Mouse (Mus musculus): ENCODE results near the gene Tor1aip2. TPM values are rescaled to one million over a fixed set of nuclear protein-coding genes. Genes with fewer than 3 reads are reported as not detected.

Gene Tor1aip2
- polyA plus RNA-seq, 2 experiments, result 94.4 to 121 TPM

DNA sequence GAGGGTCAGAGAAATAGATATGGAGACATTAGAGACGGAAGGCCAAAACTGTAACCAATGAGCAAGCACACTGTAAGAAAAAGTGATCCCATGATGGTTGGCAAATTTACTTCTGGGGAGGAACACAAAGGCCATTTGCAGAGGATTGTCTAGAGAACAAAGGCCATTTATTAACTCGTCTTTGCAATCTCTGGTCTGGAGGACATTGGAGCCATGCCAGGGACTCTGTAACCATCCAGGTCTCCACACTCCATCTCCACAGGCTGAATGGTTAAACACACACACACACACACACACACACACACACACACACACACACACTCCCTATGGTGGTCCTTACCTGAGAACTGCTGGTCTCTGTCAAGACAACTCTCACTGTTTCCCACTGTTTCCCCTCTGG lies 70.2 kb downstream of the Tor1aip2 start:
- Histone ChIP-seq H3K9ac (ENCODE audit: low read depth, low read length, severe bottlenecking) (no peak overlapping the region), H3K4me2 (replicated peaks; ENCODE audit: low read depth, low read length, severe bottlenecking) (no peak overlapping the region), H3K36me3 (ENCODE audit: control insufficient read depth, insufficient read depth, low read length) (no peaks in the 10 kb centered on the region), H3K27me3 (ENCODE audit: control insufficient read depth, insufficient read depth, low read length) (no peaks in the 10 kb centered on the region), H3K4me3 (replicated peaks; ENCODE audit: low read length) (no peak overlapping the region), H3K9me3 (ENCODE audit: control insufficient read depth, low read length) (no peaks in the 10 kb centered on the region), H3K27ac (replicated peaks; ENCODE audit: low read depth, low read length) (no peak overlapping the region), H3K4me1 (ENCODE audit: control insufficient read depth, insufficient read depth, low read length) (0 out of 2 replicates have a peak, but pooled peaks cover 2% of the 10 kb centered on the region)
- 87% methylated on average over 2 of the region's 2 CpGs for WGBS
- ATAC-seq (ENCODE audit: low FRiP score, low read depth) (no peak), DNase-seq (ENCODE audit: low spot score) (no peak)
- TF ChIP-seq POLR2A (IDR thresholded peaks at IDR 0.05; ENCODE audit: borderline replicate concordance, extremely low read depth, insufficient read depth, insufficient read length), result no peak

DNA sequence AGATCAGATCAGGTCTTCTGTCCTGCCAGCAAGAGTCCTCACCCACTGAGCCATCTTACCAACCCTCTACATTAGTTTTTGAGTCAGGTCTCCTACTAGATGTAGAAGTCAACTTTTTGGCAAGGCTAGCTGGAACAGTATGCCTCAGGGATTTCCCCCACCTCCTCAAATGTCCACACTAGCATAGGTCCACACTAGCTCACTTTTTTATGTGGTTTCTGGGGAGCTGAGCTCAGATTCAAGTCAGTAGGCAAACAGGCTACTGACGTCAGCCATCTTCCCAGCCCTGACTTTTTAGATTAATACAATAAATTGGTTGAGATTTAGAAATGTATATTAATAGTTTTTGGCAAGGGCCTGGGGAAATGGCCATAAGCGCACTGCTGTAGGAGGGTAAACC lies 72.2 kb downstream of the Tor1aip2 start:
- no peak for ATAC-seq (ENCODE audit: low FRiP score, low read depth)
- TF ChIP-seq POLR2A (IDR thresholded peaks at IDR 0.05; ENCODE audit: borderline replicate concordance, extremely low read depth, insufficient read depth, insufficient read length), result no peak
- 80% methylated on average over 2 of the region's 2 CpGs for WGBS
- H3K27me3 ChIP-seq (ENCODE audit: control insufficient read depth, insufficient read depth, low read length), result no peaks in the 10 kb centered on the region
- no peak for DNase-seq (ENCODE audit: low spot score)
- H3K4me2 ChIP-seq (replicated peaks; ENCODE audit: low read depth, low read length, severe bottlenecking), result no peak overlapping the region
- no peak overlapping the region for H3K27ac ChIP-seq (replicated peaks; ENCODE audit: low read depth, low read length)
- no peak overlapping the region for H3K9ac ChIP-seq (ENCODE audit: low read depth, low read length, severe bottlenecking)
- no peaks in the 10 kb centered on the region for H3K9me3 ChIP-seq (ENCODE audit: control insufficient read depth, low read length)
- peaks cover 2% of the 10 kb centered on the region; the same call in 1 of the 2 replicates for H3K4me1 ChIP-seq (ENCODE audit: control insufficient read depth, insufficient read depth, low read length)
- H3K36me3 ChIP-seq (ENCODE audit: control insufficient read depth, insufficient read depth, low read length), result no peaks in the 10 kb centered on the region
- no peak overlapping the region for H3K4me3 ChIP-seq (replicated peaks; ENCODE audit: low read length)

DNA sequence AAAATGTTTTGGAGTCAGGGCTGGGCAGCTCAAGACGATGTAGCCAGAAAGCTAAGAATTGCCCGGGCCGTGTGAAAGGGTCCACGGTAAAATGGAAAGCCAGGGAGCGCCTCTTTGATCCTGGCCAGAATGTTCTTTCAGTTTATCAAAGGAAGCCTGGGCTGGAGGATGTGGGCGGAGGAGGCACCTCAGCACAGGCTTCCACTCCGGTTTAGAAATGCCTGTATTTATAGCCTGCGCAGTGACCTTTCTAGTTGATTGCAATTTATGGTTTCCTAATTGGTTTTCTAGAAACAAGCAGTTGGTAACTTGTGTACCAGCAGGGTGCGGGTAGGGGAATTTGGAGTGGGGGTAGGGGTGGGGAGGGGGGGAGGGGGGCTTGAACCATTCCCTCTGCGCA lies 73.2 kb downstream of the Tor1aip2 start:
- no peak for DNase-seq (ENCODE audit: low spot score)
- Histone ChIP-seq H3K4me3 (replicated peaks; ENCODE audit: low read length) (no peak overlapping the region), H3K4me2 (replicated peaks; ENCODE audit: low read depth, low read length, severe bottlenecking) (no peak overlapping the region), H3K4me1 (ENCODE audit: control insufficient read depth, insufficient read depth, low read length) (peaks cover 2% of the 10 kb centered on the region; the same call in 1 of the 2 replicates), H3K9ac (ENCODE audit: low read depth, low read length, severe bottlenecking) (no peak overlapping the region), H3K27ac (replicated peaks; ENCODE audit: low read depth, low read length) (no peak overlapping the region), H3K9me3 (ENCODE audit: control insufficient read depth, low read length) (no peaks in the 10 kb centered on the region), H3K27me3 (ENCODE audit: control insufficient read depth, insufficient read depth, low read length) (no peaks in the 10 kb centered on the region), H3K36me3 (ENCODE audit: control insufficient read depth, insufficient read depth, low read length) (no peaks in the 10 kb centered on the region)
- TF ChIP-seq POLR2A (IDR thresholded peaks at IDR 0.05; ENCODE audit: borderline replicate concordance, extremely low read depth, insufficient read depth, insufficient read length), result no peak
- ATAC-seq (ENCODE audit: low FRiP score, low read depth), result no peak
- WGBS, result 8% methylated on average over 10 of the region's 10 CpGs

DNA sequence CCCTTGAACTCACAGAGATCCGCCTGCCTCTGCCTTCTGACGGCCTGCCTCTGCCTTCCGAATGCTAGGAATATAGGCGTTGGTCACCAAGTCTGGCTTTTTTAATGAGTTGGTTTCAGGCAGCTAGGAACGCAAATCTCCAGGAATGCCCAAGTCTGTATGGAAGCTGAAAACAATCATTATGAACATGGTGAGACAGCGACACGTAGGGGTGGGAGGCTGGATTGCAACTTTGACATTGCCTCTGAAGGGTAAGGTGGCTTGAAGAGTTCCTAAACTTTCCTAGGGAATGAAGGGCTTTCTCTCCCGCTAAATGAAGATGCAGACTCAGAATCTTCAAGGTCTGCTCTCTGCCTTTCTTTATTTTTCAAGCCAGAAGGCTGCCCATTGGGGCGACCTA lies 75.9 kb downstream of the Tor1aip2 start:
- WGBS, result 78% methylated on average over 9 of the region's 9 CpGs
- H3K27ac ChIP-seq (replicated peaks; ENCODE audit: low read depth, low read length), result no peak overlapping the region
- H3K4me1 ChIP-seq (ENCODE audit: control insufficient read depth, insufficient read depth, low read length), result peaks cover 2% of the 10 kb centered on the region; the same call in 1 of the 2 replicates
- no peak overlapping the region for H3K9ac ChIP-seq (ENCODE audit: low read depth, low read length, severe bottlenecking)
- no peaks in the 10 kb centered on the region for H3K36me3 ChIP-seq (ENCODE audit: control insufficient read depth, insufficient read depth, low read length)
- H3K4me2 ChIP-seq (replicated peaks; ENCODE audit: low read depth, low read length, severe bottlenecking), result no peak overlapping the region
- no peak overlapping the region for H3K4me3 ChIP-seq (replicated peaks; ENCODE audit: low read length)
- no peaks in the 10 kb centered on the region for H3K27me3 ChIP-seq (ENCODE audit: control insufficient read depth, insufficient read depth, low read length)
- no peaks in the 10 kb centered on the region for H3K9me3 ChIP-seq (ENCODE audit: control insufficient read depth, low read length)
- ATAC-seq (ENCODE audit: low FRiP score, low read depth) (no peak), DNase-seq (ENCODE audit: low spot score) (no peak)
- TF ChIP-seq POLR2A (IDR thresholded peaks at IDR 0.05; ENCODE audit: borderline replicate concordance, extremely low read depth, insufficient read depth, insufficient read length), result no peak

DNA sequence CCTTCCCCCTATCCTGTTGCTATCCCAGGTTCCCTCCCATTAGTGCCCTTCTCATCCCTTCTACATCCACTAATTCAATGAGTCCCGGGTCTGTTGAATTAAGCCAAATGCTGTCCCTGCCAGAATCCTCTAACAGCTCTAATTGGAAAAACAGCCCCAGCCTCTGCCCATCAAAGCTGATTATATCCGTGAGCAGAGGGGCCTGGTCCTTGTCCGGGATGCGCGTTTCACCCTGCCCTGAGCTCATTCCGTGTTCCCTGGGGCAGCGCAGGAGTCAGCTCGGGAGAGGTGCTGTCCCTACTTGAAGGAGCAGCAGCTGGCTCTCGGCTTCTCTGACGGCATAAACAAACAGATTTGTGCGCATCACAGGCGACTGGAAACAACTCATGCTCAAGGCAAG lies 76.5 kb downstream of the Tor1aip2 start:
- H3K36me3 ChIP-seq (ENCODE audit: control insufficient read depth, insufficient read depth, low read length), result no peaks in the 10 kb centered on the region
- H3K27ac ChIP-seq (replicated peaks; ENCODE audit: low read depth, low read length), result no peak overlapping the region
- peaks cover 2% of the 10 kb centered on the region; the same call in 1 of the 2 replicates for H3K4me1 ChIP-seq (ENCODE audit: control insufficient read depth, insufficient read depth, low read length)
- ATAC-seq (ENCODE audit: low FRiP score, low read depth), result no peak
- H3K4me2 ChIP-seq (replicated peaks; ENCODE audit: low read depth, low read length, severe bottlenecking), result no peak overlapping the region
- DNase-seq (ENCODE audit: low spot score), result no peak
- no peak overlapping the region for H3K9ac ChIP-seq (ENCODE audit: low read depth, low read length, severe bottlenecking)
- no peaks in the 10 kb centered on the region for H3K9me3 ChIP-seq (ENCODE audit: control insufficient read depth, low read length)
- H3K27me3 ChIP-seq (ENCODE audit: control insufficient read depth, insufficient read depth, low read length), result no peaks in the 10 kb centered on the region
- TF ChIP-seq POLR2A (IDR thresholded peaks at IDR 0.05; ENCODE audit: borderline replicate concordance, extremely low read depth, insufficient read depth, insufficient read length), result no peak
- WGBS, result 21% methylated on average over 12 of the region's 12 CpGs
- no peak overlapping the region for H3K4me3 ChIP-seq (replicated peaks; ENCODE audit: low read length)

DNA sequence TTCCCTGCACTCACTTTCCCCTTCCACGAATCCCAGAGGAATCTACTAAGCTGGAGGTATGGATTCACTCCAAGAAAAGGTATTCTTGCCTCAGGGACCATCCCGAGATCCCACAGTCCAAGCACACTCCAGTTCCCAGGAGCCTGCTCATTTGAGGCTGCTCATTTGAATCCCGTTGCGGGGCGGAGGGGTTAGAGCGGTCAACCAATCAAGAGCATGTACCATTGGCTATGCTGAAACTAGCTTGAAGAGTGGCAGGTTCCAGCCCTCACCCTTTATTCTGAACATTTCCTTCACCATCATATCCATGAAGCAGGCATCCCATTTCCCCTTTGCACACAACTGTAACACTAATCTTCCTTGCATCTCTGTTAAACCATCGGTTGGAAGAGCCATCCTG lies 76.9 kb downstream of the Tor1aip2 start:
- H3K4me1 ChIP-seq (ENCODE audit: control insufficient read depth, insufficient read depth, low read length), result peaks cover 2% of the 10 kb centered on the region; the same call in 1 of the 2 replicates
- H3K4me2 ChIP-seq (replicated peaks; ENCODE audit: low read depth, low read length, severe bottlenecking), result no peak overlapping the region
- H3K27me3 ChIP-seq (ENCODE audit: control insufficient read depth, insufficient read depth, low read length), result no peaks in the 10 kb centered on the region
- H3K36me3 ChIP-seq (ENCODE audit: control insufficient read depth, insufficient read depth, low read length), result no peaks in the 10 kb centered on the region
- DNase-seq (ENCODE audit: low spot score), result no peak
- H3K4me3 ChIP-seq (replicated peaks; ENCODE audit: low read length), result no peak overlapping the region
- H3K27ac ChIP-seq (replicated peaks; ENCODE audit: low read depth, low read length), result no peak overlapping the region
- TF ChIP-seq POLR2A (IDR thresholded peaks at IDR 0.05; ENCODE audit: borderline replicate concordance, extremely low read depth, insufficient read depth, insufficient read length), result no peak
- H3K9me3 ChIP-seq (ENCODE audit: control insufficient read depth, low read length), result no peaks in the 10 kb centered on the region
- H3K9ac ChIP-seq (ENCODE audit: low read depth, low read length, severe bottlenecking), result no peak overlapping the region
- WGBS, result 52% methylated on average over 7 of the region's 7 CpGs
- ATAC-seq (ENCODE audit: low FRiP score, low read depth), result no peak

All from limb, embryonic 14.5 days (tissue).